Mouse (Mus musculus) megakaryocyte-erythroid progenitor cell, adult 5 weeks (primary cell): Measurements from ENCODE around the gene Hoxb7. TPM values are rescaled to one million over a fixed set of nuclear protein-coding genes. Genes with fewer than 3 reads are reported as not detected.

Source experiments
- polyA plus RNA-seq: library from polyadenylated mRNA; stranded (reverse); fragments of >175 nt; gene quantifications from 2 replicates; pipeline ENCODE4 v1.2.3, GENCODE M21; 2012

Hoxb7 gene
- polyA plus RNA-seq: not detected in 2 replicates

GRCm38 (mm10) chr11:96285771-96286738, at the start of gene Hoxb7:
Gene Hoxb7, plus strand, starts transcription at chr11:96286623.

GRCm38 (mm10) chr11:96270996-96271540, 15.4 kb upstream of the Hoxb7 start, which contains the start of gene Hoxb9:
Gene Hoxb9, plus strand, starts transcription at chr11:96271457.

GRCm38 (mm10) chr11:96281855-96282570, 4.4 kb upstream of the Hoxb7 start, which contains the start of gene Hoxb8:
Gene Hoxb8, plus strand, starts transcription at chr11:96281905.

GRCm38 (mm10) chr11:96291681-96292564, 5.5 kb downstream of the Hoxb7 start, which contains the start of gene Hoxb6:
Gene Hoxb6, plus strand, starts transcription at chr11:96292476.

GRCm38 (mm10) chr11:96303151-96304099, 17.0 kb downstream of the Hoxb7 start, which contains the start of gene Hoxb5:
Gene Hoxb5, plus strand, starts transcription at chr11:96303336.

GRCm38 (mm10) chr11:96317608-96318367, 31.4 kb downstream of the Hoxb7 start, which contains the start of gene Hoxb4:
Gene Hoxb4, plus strand, starts transcription at chr11:96318267.

GRCm38 (mm10) chr11:96323154-96323553, 36.7 kb downstream of the Hoxb7 start, which contains the start of gene Hoxb3:
Gene Hoxb3, plus strand, starts transcription at chr11:96323326.

Other genes with a start within 250 kb of the Hoxb7 start
- gene Ube2z, start 221.2 kb upstream of the Hoxb7 start, polyA plus RNA-seq: 21.9 and 26.1 TPM in 2 replicates
- gene Atp5g1, start 211.0 kb upstream of the Hoxb7 start, polyA plus RNA-seq: 308 and 326 TPM in 2 replicates
- not detected in 2 replicates for gene Calcoco2, start 174.7 kb upstream of the Hoxb7 start, polyA plus RNA-seq
- gene Ttll6, start 152.8 kb upstream of the Hoxb7 start, polyA plus RNA-seq: not detected in 2 replicates
- gene Hoxb13, start 92.3 kb upstream of the Hoxb7 start, polyA plus RNA-seq: not detected in 2 replicates
- gene Hoxb9, start 15.2 kb upstream of the Hoxb7 start, polyA plus RNA-seq: 0.02 and 0.17 TPM in 2 replicates
- gene Hoxb8, start 4.7 kb upstream of the Hoxb7 start, polyA plus RNA-seq: 0.03 TPM in 1 of 2 replicates, not detected in the other
- gene Hoxb6, start 5.9 kb downstream of the Hoxb7 start, polyA plus RNA-seq: 0.21 and 0.45 TPM in 2 replicates
- 0.39 and 0.55 TPM in 2 replicates for gene Hoxb5, start 16.7 kb downstream of the Hoxb7 start, polyA plus RNA-seq
- 13.4 and 14.2 TPM in 2 replicates for gene Hoxb4, start 31.6 kb downstream of the Hoxb7 start, polyA plus RNA-seq
- 6.0 and 6.2 TPM in 2 replicates for gene Hoxb3, start 36.7 kb downstream of the Hoxb7 start, polyA plus RNA-seq
- gene Hoxb2, start 63.9 kb downstream of the Hoxb7 start, polyA plus RNA-seq: 0.52 and 1.5 TPM in 2 replicates
- not detected in 2 replicates for gene Hoxb1, start 79.1 kb downstream of the Hoxb7 start, polyA plus RNA-seq
- gene Skap1, start 178.0 kb downstream of the Hoxb7 start, polyA plus RNA-seq: 0.32 and 0.82 TPM in 2 replicates